Mouse (Mus musculus) layer of hippocampus, adult 2 months (tissue): ENCODE measurements at regions not wholly inside any gene's neighbourhood (a gene's known extent, or its start where the extent isn't known, plus 50 kb on each side); places are given as distances from the start of the nearest gene placed in this dataset.
A peak's percentile ranks its signal among the peaks of the same experiment; 100 is the strongest.

ENCODE experiments used
- DNase-seq, 2 experiments: peaks; one replicate each; pipeline ENCODE4 v3.0.0; 2022; ENCODE audit warnings: low spot score in 2 of 2
- H3K27ac ChIP-seq: fragments of 200-600 bp; 2 replicates; pipeline ENCODE4 v1.8.1; 2022
- H3K4me3 ChIP-seq: fragments of 200-600 bp; 2 replicates; pipeline ENCODE4 v1.8.1; 2022; ENCODE audit warnings: mild to moderate bottlenecking
- CTCF ChIP-seq: fragments of 200-600 bp; conservative IDR thresholded peaks from 2 replicates; pipeline ENCODE4 v1.8.1; 2022; ENCODE audit warnings: antibody characterized with exemption, mild to moderate bottlenecking, moderate library complexity

DNA sequence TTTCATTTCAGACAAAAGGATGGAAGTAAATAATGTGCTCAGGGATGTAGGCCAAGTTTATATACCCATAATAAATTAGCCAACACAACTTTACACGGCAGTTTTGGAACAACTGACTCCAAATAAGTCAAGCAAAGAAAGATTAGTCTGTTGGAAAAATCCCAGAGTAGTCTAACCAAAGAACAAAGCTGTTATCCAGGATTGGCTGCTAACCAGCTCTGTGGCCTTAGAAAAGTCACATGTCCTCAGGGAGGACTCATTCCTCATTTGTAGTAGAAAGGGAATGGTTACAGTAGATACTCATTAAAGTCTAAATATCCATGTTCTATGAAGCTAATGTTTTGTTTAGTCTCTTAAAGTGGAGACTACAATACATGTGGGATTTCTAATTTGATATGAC lies 130.6 kb upstream of the Mid1 start:
- Histone ChIP-seq H3K4me3 (no peak overlapping the region), H3K27ac (no peak overlapping the region)
- DNase-seq = no peak
- no peak for TF ChIP-seq CTCF

DNA sequence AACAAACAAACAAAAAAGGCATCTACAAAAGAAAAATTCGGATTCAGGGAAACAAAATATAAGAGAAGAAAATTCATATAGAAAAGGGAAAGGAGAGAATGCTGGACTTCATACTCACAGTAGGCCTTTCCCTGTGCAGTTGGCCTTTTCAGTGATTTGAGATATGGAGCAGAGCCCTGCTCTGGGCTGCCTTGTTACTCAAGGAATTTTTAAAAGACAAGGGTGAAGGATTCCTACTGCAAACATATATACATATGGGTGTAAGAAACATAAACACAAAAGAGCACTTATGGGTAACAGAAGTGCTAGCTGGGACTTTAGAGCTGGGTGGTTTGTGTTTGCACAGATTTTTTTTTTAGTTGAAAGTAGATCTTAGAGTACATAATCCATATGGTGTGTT lies 132.1 kb upstream of the Mid1 start:
- Histone ChIP-seq H3K27ac (no peak overlapping the region), H3K4me3 (no peak overlapping the region)
- no peak for TF ChIP-seq CTCF
- no peak for DNase-seq

- Histone ChIP-seq H3K27ac (no peak overlapping the region), H3K4me3 (no peak overlapping the region)
- TF ChIP-seq CTCF = no peak
- DNase-seq = no peak
Measured at GRCm38 (mm10) chrX:169544037-169544436, 141.0 kb upstream of the Mid1 start.

- DNase-seq = no peak
- H3K4me3 ChIP-seq = no peak overlapping the region
- TF ChIP-seq CTCF = no peak
- no peak overlapping the region for H3K27ac ChIP-seq
Measured at GRCm38 (mm10) chrX:169508229-169508628, 176.8 kb upstream of the Mid1 start.

DNA sequence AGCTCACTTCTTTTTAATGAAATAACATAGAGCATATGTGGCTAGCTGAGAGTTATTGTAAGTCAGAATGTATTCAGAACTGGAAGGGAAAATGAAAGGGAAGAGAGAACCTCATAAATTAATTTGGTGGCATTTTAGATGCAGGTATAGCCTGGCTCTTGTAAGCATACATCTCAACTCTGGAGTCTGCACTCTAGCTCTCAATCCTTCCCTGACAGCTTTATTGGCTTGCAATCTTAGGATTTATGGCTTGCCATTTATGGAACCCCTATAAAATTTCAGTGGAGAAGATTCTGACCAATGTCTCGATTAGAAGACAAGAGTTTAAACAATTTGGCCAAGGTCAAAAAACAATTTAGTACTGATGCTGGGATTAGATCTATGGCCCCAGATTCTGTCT lies 173.4 kb upstream of the Hccs start:
- no peak for DNase-seq
- no peak for TF ChIP-seq CTCF
- H3K27ac ChIP-seq = no peak overlapping the region
- H3K4me3 ChIP-seq = no peak overlapping the region

- no peak for DNase-seq
- H3K27ac ChIP-seq = no peak overlapping the region
- no peak for TF ChIP-seq CTCF
- H3K4me3 ChIP-seq = no peak overlapping the region
Measured at GRCm38 (mm10) chrX:169473518-169473917, 153.3 kb upstream of the Hccs start.

DNA sequence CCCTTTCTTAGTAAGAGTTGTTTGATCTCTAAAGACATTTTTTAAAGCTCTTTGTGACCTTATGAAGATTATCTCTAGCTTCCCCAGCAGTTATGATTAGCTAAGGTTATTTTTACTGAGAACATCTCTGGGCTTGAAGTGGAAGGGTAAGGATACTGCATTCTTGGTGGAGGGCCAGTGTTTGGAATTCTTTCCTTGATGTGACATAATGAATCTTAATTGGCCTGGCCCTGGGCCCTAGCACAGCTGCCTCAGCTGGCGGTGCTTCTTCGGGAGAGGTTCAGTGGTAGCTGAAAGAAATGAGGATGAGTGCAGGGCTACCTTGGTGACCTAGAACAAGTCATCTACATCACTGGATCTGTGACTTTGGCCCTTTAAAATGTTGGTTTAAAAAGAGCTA lies 150.5 kb upstream of the Hccs start:
- TF ChIP-seq CTCF = no peak
- H3K27ac ChIP-seq = no peak overlapping the region
- no peak for DNase-seq
- H3K4me3 ChIP-seq = no peak overlapping the region

- Histone ChIP-seq H3K27ac (no peak overlapping the region), H3K4me3 (no peak overlapping the region)
- TF ChIP-seq CTCF = no peak
- DNase-seq = no peak
Measured at GRCm38 (mm10) chrX:169450159-169450558, 130.0 kb upstream of the Hccs start.

- Histone ChIP-seq H3K4me3 (no peak overlapping the region), H3K27ac (no peak overlapping the region)
- no peak for TF ChIP-seq CTCF
- no peak for DNase-seq
Measured at GRCm38 (mm10) chrX:169439546-169439945, 119.4 kb upstream of the Hccs start.

- peak; percentile 38 for TF ChIP-seq CTCF
- Histone ChIP-seq H3K4me3 (no peak overlapping the region), H3K27ac (no peak overlapping the region)
- no peak for DNase-seq
Measured at GRCm38 (mm10) chrX:169438626-169439025, 118.5 kb upstream of the Hccs start.

- no peak for TF ChIP-seq CTCF
Measured at GRCm38 (mm10) chrX:169433903-169434302, 113.7 kb upstream of the Hccs start.

GRCm38 (mm10) chrX:169396825-169397224 lies 76.7 kb upstream of the Hccs start:
- no peak overlapping the region for H3K4me3 ChIP-seq
- DNase-seq = no peak
- TF ChIP-seq CTCF = no peak
- no peak overlapping the region for H3K27ac ChIP-seq

More at GRCm38 (mm10) chrX:169433903-169434302, 113.7 kb upstream of the Hccs start:
- DNase-seq = no peak
- Histone ChIP-seq H3K27ac (no peak overlapping the region), H3K4me3 (no peak overlapping the region)

- DNase-seq = no peak
- Histone ChIP-seq H3K4me3 (no peak overlapping the region), H3K27ac (no peak overlapping the region)
- TF ChIP-seq CTCF = no peak
Measured at GRCm38 (mm10) chrX:169386640-169387039, 66.5 kb upstream of the Hccs start.
